Mouse (Mus musculus) heart, adult 2 months (tissue): ENCODE measurements at regions not wholly inside any gene's neighbourhood (a gene's known extent, or its start where the extent isn't known, plus 50 kb on each side); places are given as distances from the start of the nearest gene placed in this dataset.

Source experiments
- DNase-seq, 2 experiments: peaks; one replicate each; pipeline ENCODE4 v3.0.0; 2021
- H3K27ac ChIP-seq: fragments of 200-600 bp; 2 replicates; pipeline ENCODE4 v1.8.1; 2022
- H3K27me3 ChIP-seq: fragments of 200-500 bp; 2 replicates; pipeline ENCODE4 v1.6.1; 2012; ENCODE audit warnings: mild to moderate bottlenecking, low read length, inconsistent platforms, mixed read lengths; ENCODE audit not compliant: control insufficient read depth, insufficient read depth
- H3K36me3 ChIP-seq: fragments of 200-500 bp; 2 replicates; pipeline ENCODE4 v1.6.1; 2012; ENCODE audit warnings: low read length, inconsistent platforms; ENCODE audit not compliant: control insufficient read depth, insufficient read depth
- H3K4me1 ChIP-seq: fragments of 200-500 bp; 2 replicates; pipeline ENCODE4 v1.6.1; 2011; ENCODE audit warnings: low read length; ENCODE audit not compliant: control insufficient read depth, insufficient read depth
- H3K4me3 ChIP-seq: fragments of 200-600 bp; 2 replicates; pipeline ENCODE4 v1.8.1; 2022
- H3K79me2 ChIP-seq: fragments of 200-500 bp; replicated peaks from 2 replicates; pipeline ENCODE4 v1.6.1; 2012; ENCODE audit warnings: mild to moderate bottlenecking, inconsistent platforms, low read length, moderate library complexity, mixed read lengths; ENCODE audit not compliant: control insufficient read depth, insufficient read depth
- H3K9ac ChIP-seq: fragments of 200-500 bp; 2 replicates; pipeline ENCODE4 v1.6.1; 2012; ENCODE audit warnings: low read depth, mild to moderate bottlenecking, control low read depth, inconsistent platforms, low read length, mixed read lengths
- CTCF ChIP-seq: fragments of 200-600 bp; IDR thresholded peaks from 2 replicates; pipeline ENCODE4 v1.8.1; 2022; ENCODE audit warnings: antibody characterized with exemption, mild to moderate bottlenecking, moderate library complexity
- EP300 ChIP-seq: fragments of 200-500 bp; IDR thresholded peaks from 2 replicates; pipeline ENCODE4 v1.6.1; 2011; ENCODE audit warnings: low read depth, low read length, control low read depth; ENCODE audit not compliant: insufficient read depth
- POLR2A ChIP-seq: fragments of 200-500 bp; IDR thresholded peaks from 2 replicates; pipeline ENCODE4 v1.6.1; 2011; ENCODE audit warnings: mild to moderate bottlenecking, low read depth, low read length, control low read depth; ENCODE audit not compliant: insufficient read depth
- WGBS: fragments of 180-500 bp; shearing (Covaris S2); methylation state at CpG from one replicate; pipeline ENCODE4 v1.1.7; 2018; 5-methylcytosine and 5-hydroxymethylcytosine counted together
- intact Hi-C: fragments of 180-260 bp; cut with DNase I; formaldehyde crosslinking; loops from one replicate; pipeline ENCODE4 v1.15.1; 2025

DNA sequence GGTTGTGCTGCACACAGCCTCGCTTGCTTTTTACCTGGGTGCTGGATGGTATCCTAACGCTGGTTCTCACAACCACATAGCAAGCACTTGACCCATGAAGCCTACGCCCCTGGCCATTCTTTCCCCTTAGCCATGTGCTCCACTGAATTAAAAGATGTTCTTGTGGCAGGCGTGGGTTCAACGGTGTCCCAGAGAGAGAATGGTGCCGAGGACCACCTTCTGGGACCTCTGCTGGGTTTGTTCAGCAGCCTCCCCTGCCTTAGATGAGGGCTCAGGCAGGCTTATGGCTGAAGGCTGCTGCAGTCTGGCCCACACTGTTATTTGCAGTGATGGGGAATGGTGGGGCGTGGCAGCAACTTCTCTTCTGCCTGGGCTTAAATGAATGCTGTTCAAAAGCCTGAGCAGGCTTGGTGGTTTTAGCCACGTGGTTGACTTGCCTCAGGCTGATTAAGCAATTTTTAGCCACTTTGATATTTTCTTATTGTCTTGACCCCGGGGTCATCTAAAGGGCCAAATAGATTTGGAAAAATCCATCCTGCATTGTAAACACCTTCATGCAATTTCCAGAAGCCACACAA, 119.5 kb upstream of the Tbca start:
- H3K4me1 ChIP-seq: no peaks in the 10 kb centered on the region
- DNase-seq: no peak
- H3K36me3 ChIP-seq: no peaks in the 10 kb centered on the region
- no peak overlapping the region for H3K4me3 ChIP-seq
- H3K27ac ChIP-seq: no peak overlapping the region
- TF ChIP-seq CTCF (no peak), POLR2A (no peak), EP300 (no peak)
- H3K27me3 ChIP-seq: no peaks in the 10 kb centered on the region; the same call in 1 of the 2 replicates
- H3K79me2 ChIP-seq: no peaks in the 10 kb centered on the region
- intact Hi-C loops: no loop called here
- WGBS: 70% methylated on average over 9 of the region's 9 CpGs
- no peak overlapping the region for H3K9ac ChIP-seq

DNA sequence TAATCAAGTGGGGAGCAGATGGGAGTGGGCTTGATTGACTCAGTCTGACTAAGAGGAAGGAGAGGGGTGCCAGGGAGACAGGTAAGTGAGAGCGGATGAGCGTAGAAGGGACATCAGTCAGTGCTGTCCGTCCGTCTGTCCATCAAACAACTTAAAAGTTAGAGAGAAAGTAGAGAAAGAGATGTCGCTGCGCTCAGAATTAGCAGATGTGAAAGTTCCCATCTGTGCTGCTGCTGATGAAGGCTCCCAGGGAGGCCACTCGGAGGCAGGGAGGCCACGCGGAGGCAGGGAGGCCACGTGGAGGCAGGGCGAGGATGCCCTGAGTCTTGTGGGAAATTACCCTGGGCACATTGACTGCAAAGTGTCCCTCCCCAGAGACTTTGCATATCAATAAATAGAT, 118.4 kb upstream of the Tbca start:
- Histone ChIP-seq H3K36me3 (no peaks in the 10 kb centered on the region), H3K79me2 (no peaks in the 10 kb centered on the region), H3K4me1 (no peaks in the 10 kb centered on the region), H3K27me3 (no peaks in the 10 kb centered on the region; the same call in 1 of the 2 replicates), H3K27ac (no peak overlapping the region), H3K9ac (no peak overlapping the region), H3K4me3 (no peak overlapping the region)
- WGBS: 86% methylated on average over 11 of the region's 11 CpGs
- TF ChIP-seq POLR2A: no peak
- no peak for TF ChIP-seq EP300
- TF ChIP-seq CTCF: no peak
- DNase-seq: no peak
- intact Hi-C loops: no loop called here

DNA sequence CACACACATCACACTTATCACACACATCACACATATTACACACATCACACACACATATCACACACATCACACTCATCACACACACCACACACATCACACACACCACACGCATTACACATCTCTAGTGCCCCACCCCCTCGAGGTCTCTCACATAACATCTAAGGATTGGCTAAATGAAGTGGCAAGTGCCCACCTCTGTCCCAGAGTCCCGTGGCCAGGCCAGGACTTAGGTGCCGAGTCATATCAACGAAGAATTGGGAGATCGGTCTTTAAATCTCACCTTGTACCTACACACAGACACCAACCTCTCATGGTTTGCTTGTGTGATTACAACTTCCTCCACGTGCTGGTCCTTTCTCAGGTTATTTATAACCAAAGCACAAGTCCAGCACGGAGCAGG, 117.7 kb upstream of the Tbca start:
- H3K27me3 ChIP-seq: no peaks in the 10 kb centered on the region; the same call in 1 of the 2 replicates
- H3K4me1 ChIP-seq: no peaks in the 10 kb centered on the region
- TF ChIP-seq POLR2A (no peak), EP300 (no peak), CTCF (no peak)
- no peak overlapping the region for H3K27ac ChIP-seq
- H3K79me2 ChIP-seq: no peaks in the 10 kb centered on the region
- H3K36me3 ChIP-seq: no peaks in the 10 kb centered on the region
- intact Hi-C loops: no loop called here
- no peak for DNase-seq
- H3K9ac ChIP-seq: no peak overlapping the region
- WGBS: 73% methylated on average over 8 of the region's 8 CpGs
- no peak overlapping the region for H3K4me3 ChIP-seq

DNA sequence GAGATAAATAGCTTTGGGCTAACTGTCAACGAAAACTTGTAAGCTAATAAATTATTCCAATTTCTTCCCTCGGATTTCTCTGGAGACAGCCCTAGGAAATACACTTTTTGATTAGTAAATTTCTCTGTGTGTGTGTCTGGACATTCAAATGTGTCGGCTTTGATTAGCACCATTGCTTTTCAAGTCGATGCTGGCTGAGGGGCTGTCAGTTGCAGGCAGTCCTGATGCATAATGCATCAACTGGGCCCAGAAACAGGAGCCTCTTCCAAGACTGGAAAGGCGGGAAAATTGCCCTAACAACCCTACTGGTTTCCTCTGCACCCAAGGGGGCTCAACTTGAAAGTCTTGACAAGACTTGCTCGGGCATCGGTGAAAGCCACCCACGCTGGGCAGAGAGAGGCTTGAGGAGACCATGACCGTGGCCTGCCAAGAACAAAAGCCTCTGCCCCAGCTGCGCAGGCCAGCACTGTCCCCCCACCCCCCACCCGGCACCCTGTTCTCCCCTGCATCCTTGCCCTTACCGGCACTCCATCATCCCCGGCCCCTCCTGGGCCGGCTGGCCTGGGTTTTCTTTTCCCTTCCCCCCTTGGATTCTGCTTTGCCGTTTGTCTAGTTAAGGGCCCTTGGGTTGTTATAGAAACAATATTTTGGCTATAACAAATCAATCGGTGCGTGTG, 108.1 kb upstream of the Tbca start:
- intact Hi-C loops: no loop called here
- Histone ChIP-seq H3K27ac (no peak overlapping the region), H3K9ac (no peak overlapping the region), H3K27me3 (peaks cover 2% of the 10 kb centered on the region; the same call in 1 of the 2 replicates), H3K36me3 (no peaks in the 10 kb centered on the region), H3K4me1 (no peaks in the 10 kb centered on the region), H3K79me2 (no peaks in the 10 kb centered on the region), H3K4me3 (no peak overlapping the region)
- no peak for DNase-seq
- no peak for TF ChIP-seq POLR2A
- TF ChIP-seq EP300: no peak
- no peak for TF ChIP-seq CTCF
- 46% methylated on average over 17 of the region's 17 CpGs for WGBS

DNA sequence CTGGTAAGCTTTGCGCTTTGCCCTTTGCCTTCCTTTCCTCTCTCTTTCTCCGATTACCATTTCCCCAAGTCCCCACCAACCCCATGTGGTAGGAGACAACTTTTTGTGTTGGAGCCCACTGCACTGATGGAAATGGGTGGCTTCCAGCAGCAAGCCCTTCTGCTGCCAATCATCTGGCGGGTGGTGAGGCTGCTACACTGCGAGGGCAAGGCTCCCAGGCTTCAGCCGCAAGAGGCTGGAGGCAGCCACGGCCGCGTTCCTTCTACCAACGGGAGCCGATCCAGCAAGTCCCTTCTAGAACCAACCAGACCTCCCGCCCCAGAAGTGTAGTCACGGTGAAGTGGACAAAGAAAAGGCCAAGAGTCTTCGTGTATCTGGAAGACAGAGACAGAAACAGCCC, 107.1 kb upstream of the Tbca start:
- TF ChIP-seq EP300: no peak
- no peak for TF ChIP-seq POLR2A
- TF ChIP-seq CTCF: no peak
- Histone ChIP-seq H3K27ac (no peak overlapping the region), H3K27me3 (peaks cover 2% of the 10 kb centered on the region; the same call in 1 of the 2 replicates), H3K36me3 (no peaks in the 10 kb centered on the region), H3K79me2 (no peaks in the 10 kb centered on the region), H3K4me3 (no peak overlapping the region), H3K9ac (no peak overlapping the region), H3K4me1 (no peaks in the 10 kb centered on the region)
- intact Hi-C loops: no loop called here
- no peak for DNase-seq
- 91% methylated on average over 13 of the region's 13 CpGs for WGBS

DNA sequence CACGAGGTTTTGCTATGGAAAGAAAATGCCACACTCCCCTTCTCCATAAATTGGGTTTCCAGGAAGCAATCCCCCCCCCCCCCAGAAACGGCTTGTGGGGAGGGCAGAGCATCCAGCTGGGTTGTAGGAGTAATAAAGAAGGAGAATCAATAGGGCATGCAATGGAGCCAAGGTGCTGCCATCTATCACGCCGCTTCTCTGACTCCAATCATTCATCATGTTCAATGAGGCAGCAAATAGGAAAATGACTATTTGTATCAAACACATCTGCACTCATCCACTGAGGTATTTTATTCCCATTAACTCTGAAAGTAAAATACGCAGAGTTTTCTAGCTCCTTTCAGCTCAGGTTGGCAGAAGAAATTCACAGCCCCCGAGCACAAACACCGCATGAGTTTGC, 103.5 kb upstream of the Tbca start:
- intact Hi-C loops: no loop called here
- no peak for DNase-seq
- WGBS: 73% methylated on average over 7 of the region's 7 CpGs
- no peaks in the 10 kb centered on the region for H3K4me1 ChIP-seq
- peaks cover 2% of the 10 kb centered on the region; the same call in 1 of the 2 replicates for H3K27me3 ChIP-seq
- H3K9ac ChIP-seq: no peak overlapping the region
- H3K36me3 ChIP-seq: no peaks in the 10 kb centered on the region
- H3K79me2 ChIP-seq: no peaks in the 10 kb centered on the region
- no peak overlapping the region for H3K27ac ChIP-seq
- TF ChIP-seq CTCF: no peak
- no peak overlapping the region for H3K4me3 ChIP-seq
